Mouse (Mus musculus) heart, embryonic 16.5 days (tissue): ENCODE data around the gene Rnd2. TPM values are rescaled to one million over a fixed set of nuclear protein-coding genes. Genes with fewer than 3 reads are reported as not detected.

ENCODE experiments used
- ATAC-seq: fragments of 200-750 bp; cut with Nextera tagmentation; replicated peaks from 2 replicates; pipeline ENCODE4 v1.8.0; 2017; ENCODE audit warnings: moderate number of reproducible peaks; ENCODE audit not compliant: insufficient read depth, low FRiP score; ENCODE audit errors: extremely low read depth
- H3K27ac ChIP-seq: fragments of 300-500 bp; sonication (generic); 2 replicates; pipeline ENCODE4 v1.5.1; 2014; ENCODE audit warnings: mild to moderate bottlenecking, low read length, control low read depth, moderate library complexity
- H3K27me3 ChIP-seq: fragments of 300-500 bp; sonication (generic); 2 replicates; pipeline ENCODE4 v1.6.1; 2014; ENCODE audit warnings: low read length, mixed read lengths; ENCODE audit not compliant: control insufficient read depth, insufficient read depth
- H3K36me3 ChIP-seq: fragments of 300-500 bp; sonication (generic); 2 replicates; pipeline ENCODE4 v1.6.1; 2014; ENCODE audit not compliant: control insufficient read depth, insufficient read depth
- H3K4me1 ChIP-seq: fragments of 300-500 bp; sonication (generic); 2 replicates; pipeline ENCODE4 v1.6.1; 2014; ENCODE audit warnings: low read length, mixed read lengths; ENCODE audit not compliant: control insufficient read depth, insufficient read depth
- H3K4me2 ChIP-seq: fragments of 300-500 bp; sonication (generic); 2 replicates; pipeline ENCODE4 v1.6.1; 2014; ENCODE audit warnings: low read depth, mild to moderate bottlenecking, control low read depth, low read length
- H3K4me3 ChIP-seq: fragments of 300-500 bp; sonication (generic); 2 replicates; pipeline ENCODE4 v1.5.1; 2014; ENCODE audit warnings: mild to moderate bottlenecking, control low read depth, low read length
- H3K9ac ChIP-seq: fragments of 300-500 bp; sonication (generic); 2 replicates; pipeline ENCODE4 v1.6.1; 2014; ENCODE audit warnings: low read length, control low read depth
- H3K9me3 ChIP-seq: fragments of 300-500 bp; sonication (generic); replicated peaks from 2 replicates; pipeline ENCODE4 v1.6.1; 2016; ENCODE audit warnings: low read length; ENCODE audit not compliant: control insufficient read depth
- WGBS: fragments of 180-500 bp; shearing (Covaris S2); extraction: QIAGEN DNeasy Blood & Tissue Kit; methylation state at CpG from one replicate; pipeline ENCODE4 v1.1.7; 2014; 5-methylcytosine and 5-hydroxymethylcytosine counted together
- microRNA-seq: library from miRNA; unstranded; fragments of <30 nt; microRNA quantifications from one replicate; pipeline ENCODE4, GENCODE M21; 2017
- polyA plus RNA-seq: library from polyadenylated mRNA; unstranded; fragments of >200 nt; fragmentation: Nextera tagmentation; extraction: Ambion mirVana; gene quantifications from 2 replicates; pipeline ENCODE4 v1.2.1, GENCODE M21; 2015

Gene Rnd2
- polyA plus RNA-seq, 1 experiment from 2014 or later, result 7.9 TPM

GRCm38 (mm10) chr11:101519364-101519763 lies 54.6 kb downstream of the Rnd2 start:
- Histone ChIP-seq H3K27me3 (no peaks in the 10 kb centered on the region), H3K27ac (no peak overlapping the region), H3K9ac (no peak overlapping the region), H3K4me3 (no peak overlapping the region), H3K4me2 (no peak overlapping the region), H3K4me1 (no peaks in the 10 kb centered on the region), H3K36me3 (peaks cover 3% of the 10 kb centered on the region; the same call in 1 of the 2 replicates), H3K9me3 (no peaks in the 10 kb centered on the region)
- 89% methylated on average over 6 of the region's 6 CpGs for WGBS
- no peak for ATAC-seq

Small RNA genes lying within 50 kb of the gene (microRNA-seq; reads per million reads assigned to microRNA genes)
- gene Mir6929, result 0.79 reads per million

Other genes with a start within 250 kb of the Rnd2 start
- 14.7 and 17.1 TPM in 2 replicates for gene Ezh1, start 238.5 kb upstream of the Rnd2 start, polyA plus RNA-seq
- gene Ramp2, start 219.0 kb upstream of the Rnd2 start, polyA plus RNA-seq, result 203 and 204 TPM in 2 replicates
- gene Vps25, start 211.3 kb upstream of the Rnd2 start, polyA plus RNA-seq, result 105 and 107 TPM in 2 replicates
- 6.8 and 7.3 TPM in 2 replicates for gene Wnk4, start 204.4 kb upstream of the Rnd2 start, polyA plus RNA-seq
- 0.87 and 0.91 TPM in 2 replicates for gene Cntd1, start 186.0 kb upstream of the Rnd2 start, polyA plus RNA-seq
- 166 and 175 TPM in 2 replicates for gene Coa3, start 185.9 kb upstream of the Rnd2 start, polyA plus RNA-seq
- gene Becn1, start 162.7 kb upstream of the Rnd2 start, polyA plus RNA-seq, result 135 TPM in 2 replicates
- 94.1 and 103 TPM in 2 replicates for gene Psme3, start 148.8 kb upstream of the Rnd2 start, polyA plus RNA-seq
- 0.89 and 0.92 TPM in 2 replicates for gene Aoc2, start 139.9 kb upstream of the Rnd2 start, polyA plus RNA-seq
- 2.2 and 2.6 TPM in 2 replicates for gene Aoc3, start 134.4 kb upstream of the Rnd2 start, polyA plus RNA-seq
- gene G6pc, start 97.4 kb upstream of the Rnd2 start, polyA plus RNA-seq, result not detected in 2 replicates
- 42.8 and 44.6 TPM in 2 replicates for gene Aarsd1, start 47.4 kb upstream of the Rnd2 start, polyA plus RNA-seq
- gene Gm27029, start 40.2 kb upstream of the Rnd2 start, polyA plus RNA-seq, result 15.8 and 17.2 TPM in 2 replicates
- gene Rundc1, start 39.9 kb upstream of the Rnd2 start, polyA plus RNA-seq, result 15.4 and 17.0 TPM in 2 replicates
- 78.9 and 83.6 TPM in 2 replicates for gene Ptges3l, start 39.7 kb upstream of the Rnd2 start, polyA plus RNA-seq
- 166 and 174 TPM in 2 replicates for gene Rpl27, start 22.7 kb upstream of the Rnd2 start, polyA plus RNA-seq
- gene Ifi35, start 16.6 kb upstream of the Rnd2 start, polyA plus RNA-seq, result 25.1 and 31.9 TPM in 2 replicates
- 33.0 and 37.9 TPM in 2 replicates for gene Vat1, start 1.2 kb downstream of the Rnd2 start, polyA plus RNA-seq
- 5.8 and 7.1 TPM in 2 replicates for gene Brca1, start 87.0 kb downstream of the Rnd2 start, polyA plus RNA-seq
- gene Nbr1, start 87.2 kb downstream of the Rnd2 start, polyA plus RNA-seq, result 65.4 and 65.5 TPM in 2 replicates
- gene Tmem106a, start 117.2 kb downstream of the Rnd2 start, polyA plus RNA-seq, result 3.5 and 4.3 TPM in 2 replicates
- not detected in 2 replicates for gene Gm11634, start 134.3 kb downstream of the Rnd2 start, polyA plus RNA-seq
- gene Rdm1, start 162.2 kb downstream of the Rnd2 start, polyA plus RNA-seq, result 48.5 and 53.1 TPM in 2 replicates
- 6.4 and 7.8 TPM in 2 replicates for gene Arl4d, start 200.5 kb downstream of the Rnd2 start, polyA plus RNA-seq